Mouse (Mus musculus): ENCODE data around the gene Dab1.
A peak's percentile ranks its signal among the peaks of the same experiment; 100 is the strongest.

The Dab1 gene

GRCm38 (mm10) chr4:103822669-103823068, 203.5 kb downstream of the Dab1 start:
- DNase-seq (ENCODE audit: low read depth, low spot score): no peak

GRCm38 (mm10) chr4:103838377-103838776, 219.2 kb downstream of the Dab1 start:
- peak; percentile 81 for DNase-seq (ENCODE audit: low read depth, low spot score)

DNA sequence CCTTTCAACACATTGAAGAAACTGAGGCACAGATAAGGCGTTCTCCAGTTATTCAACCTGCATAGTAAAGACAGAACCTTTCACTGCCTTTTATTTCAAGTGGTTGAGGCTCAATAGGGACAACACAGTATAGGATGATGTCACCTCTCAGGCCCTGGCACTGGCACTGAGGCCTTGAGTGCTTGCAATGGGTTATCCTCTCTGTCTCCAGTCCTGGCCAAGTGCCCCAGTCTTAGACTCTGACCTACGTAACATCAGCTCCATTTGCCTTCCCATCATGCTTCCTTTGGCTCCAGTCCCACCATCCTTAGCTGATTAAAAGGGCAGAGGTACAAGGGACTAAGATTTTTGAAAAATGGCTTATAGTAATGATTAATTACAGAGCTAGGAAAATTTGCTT, 220.4 kb downstream of the Dab1 start:
- no peak for DNase-seq (ENCODE audit: low read depth, low spot score)

DNA sequence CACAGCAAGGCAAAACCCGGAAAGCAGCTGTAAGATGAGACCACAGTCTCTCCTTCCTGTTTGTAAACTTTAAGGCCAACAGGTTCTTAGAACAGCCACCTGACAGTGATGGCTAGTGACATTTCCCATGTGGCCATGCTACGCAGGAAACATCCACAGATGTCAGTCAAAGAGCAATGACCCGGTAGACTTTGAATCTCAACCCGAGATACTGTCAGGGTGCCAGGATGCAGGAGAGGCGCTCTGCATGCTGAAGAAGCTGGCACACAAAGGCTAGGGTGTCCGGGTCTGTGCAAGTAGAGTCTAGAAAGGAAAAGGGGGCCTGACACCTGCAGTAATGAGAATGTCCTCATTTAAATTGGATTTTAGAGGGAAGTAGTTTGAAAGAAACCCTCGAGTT, 222.0 kb downstream of the Dab1 start:
- DNase-seq (ENCODE audit: low read depth, low spot score): no peak

GRCm38 (mm10) chr4:103844635-103845034, 225.5 kb downstream of the Dab1 start:
- no peak for DNase-seq (ENCODE audit: low read depth, low spot score)

- DNase-seq (ENCODE audit: low read depth, low spot score): peak; percentile 3
These were observed 238.0 kb downstream of the Dab1 start for GRCm38 (mm10) chr4:103857173-103857572.

- DNase-seq (ENCODE audit: low read depth, low spot score): peak; percentile 42
These were observed 256.4 kb downstream of the Dab1 start for GRCm38 (mm10) chr4:103875564-103875963.

GRCm38 (mm10) chr4:103878841-103879240, 259.7 kb downstream of the Dab1 start:
- no peak for DNase-seq (ENCODE audit: low read depth, low spot score)

DNA sequence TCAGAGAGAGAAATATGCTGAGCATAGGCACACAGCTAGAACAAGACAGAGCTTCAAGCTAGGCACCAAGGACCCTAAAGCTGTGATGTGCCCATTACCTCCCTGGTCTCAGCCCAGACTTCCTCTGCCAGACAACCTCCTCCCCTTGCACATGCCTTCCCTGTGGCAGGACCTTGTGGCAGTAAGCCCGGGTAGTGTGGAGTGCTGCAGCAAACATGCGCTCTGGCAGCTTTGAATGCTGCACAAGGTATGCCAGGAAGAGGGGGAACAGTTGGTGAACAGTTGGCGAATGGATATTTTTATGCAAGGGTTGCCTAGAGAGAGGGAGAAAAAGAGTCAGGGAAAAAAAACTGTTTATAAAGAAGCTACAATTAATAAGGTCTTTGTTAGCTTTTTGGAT, 262.5 kb downstream of the Dab1 start:
- no peak for DNase-seq (ENCODE audit: low read depth, low spot score)

- DNase-seq (ENCODE audit: low read depth, low spot score): no peak
These were observed 268.9 kb downstream of the Dab1 start for GRCm38 (mm10) chr4:103888086-103888485.

DNA sequence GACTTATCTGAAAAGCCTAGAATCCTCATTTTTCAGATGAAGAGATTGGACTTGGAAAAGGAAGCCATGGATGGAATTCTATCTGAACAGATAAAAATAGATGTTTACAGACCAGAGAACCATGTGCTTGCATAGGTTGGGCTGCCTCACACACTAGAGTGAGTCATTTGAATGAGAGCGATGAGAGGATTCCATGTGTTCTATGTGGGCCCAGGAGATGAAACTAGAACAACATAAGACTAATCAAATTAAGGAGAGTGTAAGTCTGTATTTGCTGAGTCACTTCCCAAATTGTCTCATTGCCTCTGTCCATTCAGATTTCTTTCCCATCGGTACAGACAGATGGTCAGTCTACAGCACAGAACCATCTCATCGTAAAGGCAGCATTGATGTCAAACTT, 270.0 kb downstream of the Dab1 start:
- DNase-seq (ENCODE audit: low read depth, low spot score): no peak

- no peak for DNase-seq (ENCODE audit: low read depth, low spot score)
These were observed 277.6 kb downstream of the Dab1 start for GRCm38 (mm10) chr4:103896806-103897205.

DNA sequence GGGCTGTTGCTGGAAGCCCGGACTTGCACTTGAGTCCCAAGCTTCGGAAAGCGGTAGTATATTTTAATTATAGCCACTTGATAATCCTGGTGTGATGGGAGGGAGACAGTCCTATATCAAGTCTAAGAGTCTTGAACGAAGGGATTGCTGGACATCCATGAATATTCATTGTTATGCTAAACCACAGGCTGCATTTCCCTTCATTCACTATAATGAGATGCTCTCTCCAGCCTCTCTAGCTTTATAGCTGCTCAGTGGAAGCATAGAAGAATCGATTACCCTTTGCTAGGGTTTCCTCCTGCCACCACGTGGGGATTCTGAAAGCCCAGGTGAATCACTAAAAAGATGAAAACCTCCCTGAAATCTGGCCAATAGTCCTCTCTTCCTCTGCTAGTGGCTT, 278.5 kb downstream of the Dab1 start:
- no peak for DNase-seq (ENCODE audit: low read depth, low spot score)

- no peak for DNase-seq (ENCODE audit: low read depth, low spot score)
These were observed 292.3 kb downstream of the Dab1 start for GRCm38 (mm10) chr4:103911441-103911840.

GRCm38 (mm10) chr4:103912071-103912470, 292.9 kb downstream of the Dab1 start:
- no peak for DNase-seq (ENCODE audit: low read depth, low spot score)

DNA sequence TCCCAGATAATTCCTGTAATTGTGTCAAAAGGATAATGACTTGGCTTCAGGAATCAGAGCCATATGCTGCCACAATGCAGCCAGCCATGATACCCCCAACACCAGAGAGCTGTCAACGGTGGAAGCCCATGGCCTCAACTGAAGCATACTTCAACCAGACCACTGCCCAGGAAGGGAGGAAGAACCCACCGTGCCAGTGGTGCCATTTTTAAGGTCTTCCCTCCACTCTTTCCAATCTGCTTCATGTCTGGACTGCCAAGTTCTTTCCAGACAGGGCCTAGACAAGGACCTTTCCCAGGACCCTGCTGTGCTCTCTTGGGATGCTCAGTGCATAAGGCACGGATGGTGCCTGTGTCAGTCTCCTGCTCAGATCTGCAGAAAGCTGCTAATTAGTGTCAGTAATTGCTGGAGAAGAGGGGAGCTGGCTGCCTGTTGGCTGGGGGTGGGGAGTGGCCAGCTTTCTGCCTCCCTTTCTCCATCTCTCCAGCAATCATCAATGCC, 303.3 kb downstream of the Dab1 start:
- DNase-seq (ENCODE audit: low read depth, low spot score): no peak

GRCm38 (mm10) chr4:103926682-103927081, 307.5 kb downstream of the Dab1 start:
- DNase-seq (ENCODE audit: low read depth, low spot score): no peak

GRCm38 (mm10) chr4:103929631-103930030, 310.5 kb downstream of the Dab1 start:
- no peak for DNase-seq (ENCODE audit: low read depth, low spot score)

DNA sequence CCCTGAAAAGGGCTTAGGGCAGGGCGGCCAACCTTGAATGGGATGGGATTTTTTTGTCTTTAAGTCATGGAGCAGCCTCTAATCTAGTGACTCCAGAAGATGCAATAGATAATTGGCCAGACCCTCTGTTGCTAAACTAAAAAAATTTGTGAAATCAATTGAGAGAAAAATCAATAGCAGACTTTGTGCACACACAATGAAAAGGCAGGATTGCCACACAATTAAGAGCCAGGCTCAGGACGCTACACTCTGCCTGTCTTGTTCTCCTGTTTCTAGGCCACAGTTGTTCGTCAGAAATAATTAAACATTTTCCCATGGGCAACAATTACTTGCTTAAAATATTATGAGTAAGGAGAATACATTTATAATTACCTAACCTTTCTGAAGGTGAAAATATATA, 315.2 kb downstream of the Dab1 start:
- DNase-seq (ENCODE audit: low read depth, low spot score): no peak

GRCm38 (mm10) chr4:103948255-103948654, 329.1 kb downstream of the Dab1 start:
- no peak for DNase-seq (ENCODE audit: low read depth, low spot score)

- DNase-seq (ENCODE audit: low read depth, low spot score): no peak
These were observed 334.6 kb downstream of the Dab1 start for GRCm38 (mm10) chr4:103953652-103954220.

- DNase-seq (ENCODE audit: low read depth, low spot score): no peak
These were observed 342.2 kb downstream of the Dab1 start for GRCm38 (mm10) chr4:103961134-103962049.

GRCm38 (mm10) chr4:103969906-103970305, 350.7 kb downstream of the Dab1 start:
- DNase-seq (ENCODE audit: low read depth, low spot score): no peak
